Mouse (Mus musculus) midbrain, embryonic 16.5 days (tissue): ENCODE results near the gene Astl. TPM values are rescaled to one million over a fixed set of nuclear protein-coding genes. Genes with fewer than 3 reads are reported as not detected.

ENCODE experiments used
- ATAC-seq: fragments of 200-750 bp; cut with Nextera tagmentation; 2 replicates; pipeline ENCODE4 v1.8.0; 2017; ENCODE audit warnings: moderate TSS enrichment
- H3K27ac ChIP-seq: fragments of 300-500 bp; sonication (generic); 2 replicates; pipeline ENCODE4 v1.5.1; 2014; ENCODE audit warnings: mild to moderate bottlenecking, low read length, mixed read lengths
- H3K27me3 ChIP-seq: fragments of 300-500 bp; sonication (generic); 2 replicates; pipeline ENCODE4 v1.6.1; 2014; ENCODE audit warnings: low read depth, low read length, mixed read lengths; ENCODE audit not compliant: control insufficient read depth, insufficient read depth
- H3K36me3 ChIP-seq: fragments of 300-500 bp; sonication (generic); 2 replicates; pipeline ENCODE4 v1.6.1; 2014; ENCODE audit warnings: mild to moderate bottlenecking, low read length, moderate library complexity, mixed read lengths; ENCODE audit not compliant: control insufficient read depth, insufficient read depth
- H3K4me1 ChIP-seq: fragments of 300-500 bp; sonication (generic); 2 replicates; pipeline ENCODE4 v1.6.1; 2014; ENCODE audit warnings: mild to moderate bottlenecking, low read length, mixed read lengths; ENCODE audit not compliant: control insufficient read depth, insufficient read depth
- H3K4me2 ChIP-seq: fragments of 300-500 bp; sonication (generic); 2 replicates; pipeline ENCODE4 v1.6.1; 2014; ENCODE audit warnings: mild to moderate bottlenecking, low read length, mixed read lengths
- H3K4me3 ChIP-seq: fragments of 300-500 bp; sonication (generic); 2 replicates; pipeline ENCODE4 v1.5.1; 2014; ENCODE audit warnings: low read depth, mild to moderate bottlenecking, low read length, moderate library complexity, mixed read lengths
- H3K9ac ChIP-seq: fragments of 300-500 bp; sonication (generic); 2 replicates; pipeline ENCODE4 v1.6.1; 2014; ENCODE audit warnings: low read depth, low read length, mixed read lengths
- H3K9me3 ChIP-seq: fragments of 300-500 bp; sonication (generic); replicated peaks from 2 replicates; pipeline ENCODE4 v1.6.1; 2014; ENCODE audit warnings: mild to moderate bottlenecking, low read length, mixed read lengths; ENCODE audit not compliant: control insufficient read depth, poor library complexity, severe bottlenecking
- WGBS: fragments of 180-500 bp; shearing (Covaris S2); extraction: QIAGEN DNeasy Blood & Tissue Kit; methylation state at CpG from one replicate; pipeline ENCODE4 v1.1.7; 2014; 5-methylcytosine and 5-hydroxymethylcytosine counted together
- polyA plus RNA-seq: library from polyadenylated mRNA; unstranded; fragments of >200 nt; fragmentation: Nextera tagmentation; extraction: Ambion mirVana; gene quantifications from 2 replicates; pipeline ENCODE4 v1.2.1, GENCODE M21; 2015

Astl gene
- polyA plus RNA-seq, 1 experiment from 2014 or later = not detected

- no peak for ATAC-seq
- Histone ChIP-seq H3K4me3 (no peak overlapping the region), H3K36me3 (no peaks in the 10 kb centered on the region), H3K27me3 (peaks cover 40% of the 10 kb centered on the region), H3K27ac (no peak overlapping the region), H3K4me1 (peaks cover 14% of the 10 kb centered on the region), H3K4me2 (no peak overlapping the region), H3K9ac (no peak overlapping the region), H3K9me3 (no peaks in the 10 kb centered on the region)
- WGBS = 76% methylated on average over 10 of the region's 10 CpGs
Observed at GRCm38 (mm10) chr2:127367126-127367820, 28.8 kb downstream of the Astl start.

- no peak overlapping the region for H3K27ac ChIP-seq
- H3K4me1 ChIP-seq = no peaks in the 10 kb centered on the region
- WGBS = 72% methylated on average over 5 of the region's 5 CpGs
- H3K36me3 ChIP-seq = no peaks in the 10 kb centered on the region
- no peak overlapping the region for H3K4me2 ChIP-seq
- peaks cover 17% of the 10 kb centered on the region for H3K27me3 ChIP-seq
- no peak for ATAC-seq
- H3K9ac ChIP-seq = no peak overlapping the region
- H3K4me3 ChIP-seq = no peak overlapping the region
- H3K9me3 ChIP-seq = no peaks in the 10 kb centered on the region
Observed at GRCm38 (mm10) chr2:127369703-127370376, 31.4 kb downstream of the Astl start.

GRCm38 (mm10) chr2:127370561-127371483, 32.4 kb downstream of the Astl start:
- Histone ChIP-seq H3K36me3 (no peaks in the 10 kb centered on the region), H3K27ac (no peak overlapping the region), H3K27me3 (peaks cover 7% of the 10 kb centered on the region; the same call in 1 of the 2 replicates), H3K4me3 (no peak overlapping the region), H3K4me2 (no peak overlapping the region), H3K9ac (no peak overlapping the region), H3K4me1 (no peaks in the 10 kb centered on the region), H3K9me3 (no peaks in the 10 kb centered on the region)
- 52% methylated on average over 9 of the region's 9 CpGs for WGBS
- no peak for ATAC-seq

GRCm38 (mm10) chr2:127371484-127371861, 33.0 kb downstream of the Astl start:
- H3K4me3 ChIP-seq = no peak overlapping the region
- no peaks in the 10 kb centered on the region for H3K36me3 ChIP-seq
- ATAC-seq = no peak
- peaks cover 1% of the 10 kb centered on the region; the same call in 1 of the 2 replicates for H3K27me3 ChIP-seq
- no peak overlapping the region for H3K9ac ChIP-seq
- no peak overlapping the region for H3K27ac ChIP-seq
- no peaks in the 10 kb centered on the region for H3K9me3 ChIP-seq
- WGBS = 89% methylated on average over 1 of the region's 1 CpGs
- H3K4me1 ChIP-seq = no peaks in the 10 kb centered on the region
- no peak overlapping the region for H3K4me2 ChIP-seq

GRCm38 (mm10) chr2:127372082-127372481, 33.6 kb downstream of the Astl start:
- no peak for ATAC-seq
- no peaks in the 10 kb centered on the region for H3K36me3 ChIP-seq
- no peak overlapping the region for H3K27ac ChIP-seq
- no peak overlapping the region for H3K9ac ChIP-seq
- no peaks in the 10 kb centered on the region for H3K27me3 ChIP-seq
- no peaks in the 10 kb centered on the region for H3K4me1 ChIP-seq
- 93% methylated on average over 2 of the region's 2 CpGs for WGBS
- no peak overlapping the region for H3K4me3 ChIP-seq
- H3K4me2 ChIP-seq = no peak overlapping the region
- no peaks in the 10 kb centered on the region for H3K9me3 ChIP-seq

GRCm38 (mm10) chr2:127374131-127374530, 35.7 kb downstream of the Astl start:
- 0 out of 2 replicates have a peak, but pooled peaks cover 2% of the 10 kb centered on the region for H3K4me1 ChIP-seq
- WGBS = 88% methylated on average over 3 of the region's 3 CpGs

GRCm38 (mm10) chr2:127375087-127375486, 36.6 kb downstream of the Astl start:
- Histone ChIP-seq H3K36me3 (no peaks in the 10 kb centered on the region), H3K4me2 (no peak overlapping the region), H3K9ac (no peak overlapping the region), H3K4me1 (0 out of 2 replicates have a peak, but pooled peaks cover 2% of the 10 kb centered on the region), H3K4me3 (no peak overlapping the region), H3K27ac (no peak overlapping the region), H3K9me3 (no peaks in the 10 kb centered on the region), H3K27me3 (no peaks in the 10 kb centered on the region)
- 75% methylated on average over 3 of the region's 3 CpGs for WGBS
- ATAC-seq = no peak

More at GRCm38 (mm10) chr2:127374131-127374530, 35.7 kb downstream of the Astl start:
- Histone ChIP-seq H3K9me3 (no peaks in the 10 kb centered on the region), H3K36me3 (no peaks in the 10 kb centered on the region), H3K27ac (no peak overlapping the region), H3K27me3 (no peaks in the 10 kb centered on the region), H3K9ac (no peak overlapping the region), H3K4me2 (no peak overlapping the region), H3K4me3 (no peak overlapping the region)
- ATAC-seq = no peak

GRCm38 (mm10) chr2:127375759-127376341, 37.4 kb downstream of the Astl start:
- no peak overlapping the region for H3K27ac ChIP-seq
- WGBS = 45% methylated on average over 7 of the region's 7 CpGs
- no peaks in the 10 kb centered on the region for H3K36me3 ChIP-seq
- 0 out of 2 replicates have a peak, but pooled peaks cover 2% of the 10 kb centered on the region for H3K4me1 ChIP-seq
- H3K9ac ChIP-seq = no peak overlapping the region
- no peaks in the 10 kb centered on the region for H3K9me3 ChIP-seq
- H3K4me2 ChIP-seq = no peak overlapping the region
- H3K4me3 ChIP-seq = no peak overlapping the region
- no peak for ATAC-seq
- no peaks in the 10 kb centered on the region for H3K27me3 ChIP-seq
